Mouse (Mus musculus) liver, embryonic 13.5 days (tissue): ENCODE data around the gene Cd96. TPM values are rescaled to one million over a fixed set of nuclear protein-coding genes. Genes with fewer than 3 reads are reported as not detected.
"Not testable (repeated sequence)": the region's sequence is repeated elsewhere in the genome, so short reads cannot be mapped to it uniquely, and the experiment has no call there.

Experiments used
- ATAC-seq: fragments of 200-750 bp; cut with Nextera tagmentation; 2 replicates; pipeline ENCODE4 v1.8.0; 2017; ENCODE audit warnings: low read depth, mild to moderate bottlenecking, moderate number of reproducible peaks, moderate library complexity
- DNase-seq: peaks from one replicate; pipeline ENCODE4 v3.0.0; 2022
- H3K27ac ChIP-seq: fragments of 300-500 bp; sonication (generic); 2 replicates; pipeline ENCODE4 v1.5.1; 2015; ENCODE audit warnings: moderate library complexity, mild to moderate bottlenecking, inconsistent platforms
- H3K27me3 ChIP-seq: fragments of 300-500 bp; sonication (generic); 2 replicates; pipeline ENCODE4 v1.6.1; 2015; ENCODE audit warnings: mild to moderate bottlenecking, inconsistent platforms
- H3K36me3 ChIP-seq: fragments of 300-500 bp; sonication (generic); 2 replicates; pipeline ENCODE4 v1.6.1; 2015; ENCODE audit warnings: mild to moderate bottlenecking, inconsistent platforms
- H3K4me1 ChIP-seq: fragments of 300-500 bp; sonication (generic); replicated peaks from 2 replicates; pipeline ENCODE4 v1.6.1; 2015; ENCODE audit warnings: inconsistent platforms
- H3K4me2 ChIP-seq: fragments of 300-500 bp; sonication (generic); 2 replicates; pipeline ENCODE4 v1.6.1; 2015; ENCODE audit warnings: inconsistent platforms, mild to moderate bottlenecking, moderate library complexity
- H3K4me3 ChIP-seq: fragments of 300-500 bp; sonication (generic); replicated peaks from 2 replicates; pipeline ENCODE4 v1.5.1; 2015; ENCODE audit warnings: mild to moderate bottlenecking, inconsistent platforms
- H3K9ac ChIP-seq: fragments of 300-500 bp; sonication (generic); 2 replicates; pipeline ENCODE4 v1.6.1; 2015; ENCODE audit warnings: mild to moderate bottlenecking, inconsistent platforms
- H3K9me3 ChIP-seq: fragments of 300-500 bp; sonication (generic); replicated peaks from 2 replicates; pipeline ENCODE4 v1.6.1; 2016; ENCODE audit warnings: inconsistent platforms
- WGBS: fragments of 180-500 bp; shearing (Covaris S2); methylation state at CpG from one replicate; pipeline ENCODE4 v1.1.7; 2015; ENCODE audit not compliant: insufficient replicate concordance; 5-methylcytosine and 5-hydroxymethylcytosine counted together
- polyA plus RNA-seq: library from polyadenylated mRNA; unstranded; fragments of >200 nt; fragmentation: Nextera tagmentation; extraction: Ambion mirVana; gene quantifications from 2 replicates; pipeline ENCODE4 v1.2.1, GENCODE M21; 2015

The Cd96 gene
- polyA plus RNA-seq, result 0.08 TPM in 1 of 2 replicates, not detected in the other

DNA sequence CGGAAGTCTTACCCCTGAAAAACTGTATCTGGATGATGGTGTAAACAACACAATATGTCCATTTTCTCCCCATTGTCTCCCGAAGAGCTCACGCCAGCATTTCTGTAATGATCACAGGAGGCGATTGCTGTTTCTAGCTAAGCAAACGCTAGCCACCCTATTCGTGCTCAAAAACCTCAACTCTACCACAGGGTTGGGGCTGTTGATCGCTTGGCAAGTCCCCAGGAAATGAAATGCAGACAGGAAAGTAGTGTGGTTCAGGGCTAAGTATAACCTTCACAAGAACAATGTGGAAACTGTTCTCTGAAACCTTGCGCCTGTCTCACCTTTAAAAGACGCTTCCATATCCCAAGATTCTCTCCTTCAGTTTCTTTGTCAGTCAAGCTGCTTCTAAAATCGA is at the start of gene Cd96:
Gene Cd96 (minus strand): TSS at position 232 of the 400 bp plus-strand sequence.
- Histone ChIP-seq H3K9ac (no peak within 1 kb of the TSS), H3K27me3 (no peaks in the 10 kb centered on the region), H3K36me3 (no peaks in the 10 kb centered on the region), H3K4me1 (no peaks in the 10 kb centered on the region), H3K4me3 (no peak within 1 kb of the TSS), H3K27ac (no peak within 1 kb of the TSS), H3K9me3 (no peaks in the 10 kb centered on the region), H3K4me2 (no peak within 1 kb of the TSS)
- ATAC-seq, result no peak
- no peak for DNase-seq
- 21% methylated on average over 10 of the region's 10 CpGs for WGBS

DNA sequence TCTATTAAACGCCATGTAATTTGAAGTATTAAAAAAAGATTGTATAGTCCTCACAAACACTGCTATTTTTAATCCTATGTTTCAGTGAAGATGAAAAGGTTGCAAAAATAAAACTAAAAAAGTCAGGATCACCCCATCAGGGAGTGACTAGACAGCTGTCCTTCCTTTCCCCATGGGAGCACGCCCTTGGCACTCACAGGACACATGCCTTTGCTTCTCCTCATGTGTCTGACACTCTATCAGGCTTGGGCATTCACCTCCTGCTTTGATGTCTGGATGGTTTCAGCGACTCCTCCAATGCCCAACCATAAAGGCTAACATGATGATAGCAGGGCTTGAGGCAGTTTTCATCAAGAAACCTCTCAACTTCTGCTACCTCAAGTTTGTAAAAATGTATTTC is 46.9 kb upstream of the Cd96 start:
- no peak overlapping the region for H3K4me3 ChIP-seq
- 48% methylated on average over 3 of the region's 3 CpGs for WGBS

DNA sequence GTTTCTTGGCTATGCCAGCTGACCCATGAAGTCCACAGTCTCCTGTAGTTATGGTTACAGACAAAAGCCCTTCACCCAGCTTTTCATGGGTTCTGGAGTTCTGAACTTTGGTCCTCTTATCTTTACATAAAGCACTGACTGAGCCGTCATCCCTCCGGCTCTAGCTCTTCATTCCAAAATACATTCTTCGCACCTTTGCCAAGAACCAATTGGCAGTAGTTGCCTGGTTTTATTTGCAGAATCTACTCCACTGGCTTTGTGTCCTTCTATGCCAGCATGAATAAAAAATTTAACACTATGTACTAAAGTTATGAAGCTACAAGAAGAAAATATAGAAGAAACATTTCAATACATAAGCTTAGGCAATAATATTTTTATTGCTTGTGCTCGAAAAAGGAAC is 45.3 kb upstream of the Cd96 start:
- no peak overlapping the region for H3K9ac ChIP-seq
- H3K36me3 ChIP-seq, result no peaks in the 10 kb centered on the region
- no peaks in the 10 kb centered on the region for H3K4me1 ChIP-seq
- 60% methylated on average over 4 of the region's 4 CpGs for WGBS
- ATAC-seq (no peak), DNase-seq (no peak)
- no peaks in the 10 kb centered on the region for H3K27me3 ChIP-seq
- H3K4me3 ChIP-seq, result no peak overlapping the region
- no peak overlapping the region for H3K4me2 ChIP-seq
- no peaks in the 10 kb centered on the region for H3K9me3 ChIP-seq
- H3K27ac ChIP-seq, result no peak overlapping the region

More for the DNA sequence above, 46.9 kb upstream of the Cd96 start:
- Histone ChIP-seq H3K4me1 (no peaks in the 10 kb centered on the region), H3K27me3 (no peaks in the 10 kb centered on the region), H3K4me2 (no peak overlapping the region), H3K9me3 (no peaks in the 10 kb centered on the region), H3K27ac (no peak overlapping the region), H3K36me3 (no peaks in the 10 kb centered on the region), H3K9ac (no peak overlapping the region)
- DNase-seq (no peak), ATAC-seq (no peak)

DNA sequence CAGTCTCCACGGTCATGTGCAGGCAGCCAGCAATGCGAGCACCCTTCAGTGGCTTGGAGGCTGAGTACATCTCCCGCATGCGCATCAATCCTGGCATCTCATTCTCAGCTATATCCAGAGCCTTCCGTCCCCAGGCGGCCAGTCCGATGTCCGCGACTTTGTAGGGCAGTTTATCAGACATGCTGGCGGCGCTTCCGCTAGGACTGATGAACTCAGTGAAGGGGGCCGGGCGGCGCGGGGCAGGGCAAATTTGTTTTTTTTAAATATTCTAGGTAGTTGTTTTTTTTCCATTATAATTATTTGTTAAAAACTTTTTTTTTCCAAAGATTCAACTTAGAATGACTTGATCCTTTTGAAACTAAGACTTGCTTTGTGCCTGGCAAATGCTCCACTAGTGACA is 34.8 kb upstream of the Cd96 start, which contains the start of gene Gm4737:
Gene Gm4737 (minus strand): TSS at position 246 of the 400 bp plus-strand sequence.
- not testable (repeated sequence) for ATAC-seq, H3K4me2 ChIP-seq, H3K27ac ChIP-seq, H3K27me3 ChIP-seq, H3K4me3 ChIP-seq, H3K4me1 ChIP-seq, H3K9me3 ChIP-seq, H3K36me3 ChIP-seq, DNase-seq, H3K9ac ChIP-seq
- 76% methylated on average over 11 of the region's 16 CpGs for WGBS

DNA sequence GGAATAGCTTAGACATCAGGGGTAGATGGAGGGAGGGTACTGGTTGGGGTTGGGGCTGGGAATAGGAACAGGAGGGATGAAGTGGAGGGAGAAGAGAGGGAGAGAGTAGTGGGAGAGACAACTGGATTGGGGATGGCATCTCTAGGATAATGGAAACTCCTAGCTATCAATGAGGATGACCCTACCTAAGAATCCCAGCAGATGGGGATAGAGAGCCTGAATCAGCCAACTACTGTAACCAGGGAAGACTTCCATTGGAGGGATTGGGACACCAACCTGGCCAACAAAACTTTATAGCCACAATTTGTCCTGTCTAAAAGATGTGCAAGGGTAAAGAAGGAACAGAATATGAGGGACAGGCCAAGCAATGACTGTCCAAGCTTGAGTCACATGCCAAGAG is 31.1 kb upstream of the Cd96 start:
- Histone ChIP-seq H3K27me3 (no peaks in the 10 kb centered on the region), H3K9ac (no peak overlapping the region), H3K4me3 (no peak overlapping the region), H3K9me3 (no peaks in the 10 kb centered on the region), H3K36me3 (no peaks in the 10 kb centered on the region), H3K4me2 (no peak overlapping the region), H3K27ac (no peak overlapping the region), H3K4me1 (no peaks in the 10 kb centered on the region)
- ATAC-seq (no peak), DNase-seq (no peak)

DNA sequence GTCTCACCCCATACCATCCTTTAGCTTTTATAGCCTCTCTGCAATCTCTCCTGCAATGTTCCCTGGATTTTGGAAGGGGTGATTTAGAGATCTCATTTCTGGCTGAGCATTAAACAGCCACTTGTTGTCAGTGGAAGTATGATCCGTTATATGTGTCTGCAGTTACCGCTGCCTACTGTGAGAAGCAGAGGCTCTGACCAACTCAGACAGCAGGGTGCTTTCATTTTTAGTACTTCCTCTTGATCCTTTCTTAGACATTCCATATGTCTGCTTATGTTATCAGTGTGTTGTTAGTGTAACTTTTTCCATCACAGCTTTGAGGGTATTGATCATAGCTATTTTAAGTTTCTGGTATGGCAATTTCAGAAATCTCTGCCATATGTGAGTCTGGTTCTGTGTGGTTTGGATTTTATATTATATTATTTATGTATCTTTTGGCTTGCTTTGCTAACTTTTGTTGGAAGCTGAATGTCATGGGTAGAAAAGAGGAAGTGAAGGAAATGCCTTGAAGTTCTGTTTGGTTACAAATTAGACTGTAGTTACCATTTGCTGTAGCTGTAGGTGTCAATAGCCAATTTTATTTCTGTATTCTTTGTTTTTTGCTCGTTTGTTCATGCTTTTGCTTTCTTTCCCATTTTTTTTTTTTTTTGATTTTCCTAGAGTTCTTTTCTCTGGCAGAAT is 28.8 kb upstream of the Cd96 start:
- no peak overlapping the region for H3K9ac ChIP-seq
- H3K4me3 ChIP-seq, result no peak overlapping the region
- H3K27ac ChIP-seq, result no peak overlapping the region
- DNase-seq (no peak), ATAC-seq (no peak)
- 31% methylated on average over 3 of the region's 3 CpGs for WGBS
- H3K36me3 ChIP-seq, result no peaks in the 10 kb centered on the region
- H3K4me2 ChIP-seq, result no peak overlapping the region
- no peaks in the 10 kb centered on the region for H3K4me1 ChIP-seq
- no peaks in the 10 kb centered on the region for H3K9me3 ChIP-seq
- H3K27me3 ChIP-seq, result no peaks in the 10 kb centered on the region

DNA sequence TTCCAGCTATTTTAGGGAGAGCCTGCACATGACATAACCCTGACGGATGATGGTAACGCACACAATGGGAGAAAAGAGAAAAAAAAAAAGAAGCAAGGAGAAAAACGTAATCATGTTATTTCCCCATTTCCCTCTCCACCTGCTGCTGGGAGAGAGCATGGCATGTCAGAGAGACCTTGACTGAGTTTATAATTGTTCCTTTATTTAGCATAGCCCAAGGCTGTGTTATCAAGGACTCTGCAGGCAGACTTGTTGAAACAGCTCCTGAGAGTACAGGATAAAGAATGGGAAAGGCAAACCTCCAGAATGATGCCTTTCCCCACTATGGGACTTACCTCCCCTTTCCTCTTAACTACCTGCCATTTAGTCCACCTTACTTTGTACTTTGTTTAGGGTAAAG is 26.9 kb upstream of the Cd96 start:
- DNase-seq (no peak), ATAC-seq (no peak)
- H3K9ac ChIP-seq, result no peak overlapping the region
- H3K4me1 ChIP-seq, result no peaks in the 10 kb centered on the region
- 59% methylated on average over 3 of the region's 3 CpGs for WGBS
- H3K27ac ChIP-seq, result no peak overlapping the region
- no peaks in the 10 kb centered on the region for H3K27me3 ChIP-seq
- H3K4me3 ChIP-seq, result no peak overlapping the region
- H3K9me3 ChIP-seq, result no peaks in the 10 kb centered on the region
- no peak overlapping the region for H3K4me2 ChIP-seq
- H3K36me3 ChIP-seq, result no peaks in the 10 kb centered on the region

DNA sequence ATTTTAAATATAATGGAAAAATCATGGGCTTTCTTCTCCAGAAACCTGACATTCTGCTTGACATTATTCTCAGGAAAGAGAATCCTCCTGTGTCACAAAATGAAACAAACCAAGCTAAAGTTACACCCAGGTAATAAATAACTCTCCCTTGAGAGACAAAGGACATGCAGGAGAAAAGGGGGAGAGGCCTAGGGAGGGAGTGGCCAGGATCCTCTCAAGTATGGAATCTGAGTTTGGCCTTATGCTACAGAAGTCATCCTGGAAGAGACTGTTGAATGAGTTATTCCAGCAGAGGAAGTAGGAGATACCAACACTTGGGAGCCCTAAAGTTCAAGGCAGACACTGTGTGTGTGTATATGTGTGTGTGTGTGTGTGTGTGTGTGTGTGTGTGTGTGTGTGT is 2.2 kb upstream of the Cd96 start:
- Histone ChIP-seq H3K9me3 (no peaks in the 10 kb centered on the region), H3K4me1 (no peaks in the 10 kb centered on the region), H3K36me3 (no peaks in the 10 kb centered on the region), H3K9ac (no peak overlapping the region), H3K27me3 (no peaks in the 10 kb centered on the region), H3K4me2 (no peak overlapping the region), H3K4me3 (no peak overlapping the region), H3K27ac (no peak overlapping the region)
- DNase-seq, result no peak
- no peak for ATAC-seq

DNA sequence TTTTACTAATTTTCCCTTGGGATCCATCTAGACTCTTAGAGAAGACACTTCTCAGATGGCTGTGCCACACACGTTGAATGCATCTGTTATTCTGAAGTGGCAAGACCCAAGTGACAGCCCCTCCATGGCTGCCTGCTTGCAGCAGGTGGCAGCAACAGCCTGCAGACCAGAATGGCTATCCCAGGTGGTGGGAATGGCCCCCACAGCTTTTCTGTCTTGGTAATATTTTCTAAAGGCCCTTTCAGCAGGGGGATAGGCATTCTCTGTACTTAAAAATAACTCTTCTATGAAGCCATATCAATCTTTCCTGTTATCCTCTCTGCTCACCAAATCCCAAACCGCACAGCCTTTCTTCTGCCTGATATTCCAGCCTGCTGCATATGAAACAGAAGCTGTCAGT is 1.4 kb upstream of the Cd96 start:
- H3K36me3 ChIP-seq, result no peaks in the 10 kb centered on the region
- 47% methylated on average over 2 of the region's 2 CpGs for WGBS
- H3K27ac ChIP-seq, result no peak overlapping the region
- H3K4me2 ChIP-seq, result no peak overlapping the region
- DNase-seq (no peak), ATAC-seq (no peak)
- H3K9me3 ChIP-seq, result no peaks in the 10 kb centered on the region
- no peak overlapping the region for H3K4me3 ChIP-seq
- H3K27me3 ChIP-seq, result no peaks in the 10 kb centered on the region
- H3K9ac ChIP-seq, result no peak overlapping the region
- H3K4me1 ChIP-seq, result no peaks in the 10 kb centered on the region

DNA sequence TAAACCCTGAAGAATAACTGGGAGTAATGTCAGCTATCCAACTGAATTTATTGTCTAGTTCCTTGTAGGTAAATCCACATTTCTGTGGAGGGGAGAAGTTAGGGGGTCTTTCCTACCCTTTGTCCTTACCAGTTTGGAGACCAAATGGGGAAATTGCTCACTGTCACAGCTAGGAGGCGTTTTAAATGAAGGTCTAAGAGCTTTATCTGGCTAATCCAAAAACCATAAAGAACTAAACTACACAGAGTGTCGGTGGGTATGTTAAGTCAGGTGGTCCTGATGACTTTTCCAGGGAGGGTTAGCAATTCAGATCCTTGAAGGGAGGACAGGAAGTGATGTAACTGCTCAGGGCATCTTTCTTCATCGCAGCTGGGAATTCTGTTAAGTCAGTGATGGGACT is 556 bp upstream of the Cd96 start:
- Histone ChIP-seq H3K4me3 (no peak overlapping the region), H3K4me2 (no peak overlapping the region), H3K36me3 (no peaks in the 10 kb centered on the region), H3K27me3 (no peaks in the 10 kb centered on the region), H3K4me1 (no peaks in the 10 kb centered on the region), H3K9ac (no peak overlapping the region), H3K27ac (no peak overlapping the region), H3K9me3 (no peaks in the 10 kb centered on the region)
- DNase-seq, result no peak
- WGBS, result 28% methylated on average over 3 of the region's 3 CpGs
- ATAC-seq, result no peak

DNA sequence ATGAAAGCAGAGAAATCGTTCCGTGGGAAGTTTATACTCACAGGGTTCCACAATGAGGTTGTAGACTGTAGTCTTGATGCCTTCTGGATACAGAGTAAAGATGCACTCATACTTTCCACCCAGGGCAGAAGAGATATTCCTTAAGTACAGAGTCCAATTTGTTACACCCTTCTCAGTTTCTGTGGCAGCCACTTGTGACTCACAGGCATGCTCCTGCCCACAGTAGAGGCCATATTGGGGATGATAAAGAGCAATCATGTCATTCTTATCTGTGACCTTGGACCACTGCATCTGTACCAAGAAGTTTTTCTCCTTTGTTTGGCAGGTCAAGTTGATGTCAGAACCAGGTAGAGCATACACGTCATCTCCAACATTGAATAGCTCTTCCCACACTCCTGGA is 2.4 kb downstream of the Cd96 start:
- Histone ChIP-seq H3K27me3 (no peaks in the 10 kb centered on the region), H3K9ac (no peak overlapping the region), H3K36me3 (no peaks in the 10 kb centered on the region), H3K4me1 (no peaks in the 10 kb centered on the region), H3K4me2 (no peak overlapping the region), H3K9me3 (no peaks in the 10 kb centered on the region), H3K4me3 (no peak overlapping the region), H3K27ac (no peak overlapping the region)
- WGBS, result 67% methylated on average over 3 of the region's 3 CpGs
- DNase-seq (no peak), ATAC-seq (no peak)

DNA sequence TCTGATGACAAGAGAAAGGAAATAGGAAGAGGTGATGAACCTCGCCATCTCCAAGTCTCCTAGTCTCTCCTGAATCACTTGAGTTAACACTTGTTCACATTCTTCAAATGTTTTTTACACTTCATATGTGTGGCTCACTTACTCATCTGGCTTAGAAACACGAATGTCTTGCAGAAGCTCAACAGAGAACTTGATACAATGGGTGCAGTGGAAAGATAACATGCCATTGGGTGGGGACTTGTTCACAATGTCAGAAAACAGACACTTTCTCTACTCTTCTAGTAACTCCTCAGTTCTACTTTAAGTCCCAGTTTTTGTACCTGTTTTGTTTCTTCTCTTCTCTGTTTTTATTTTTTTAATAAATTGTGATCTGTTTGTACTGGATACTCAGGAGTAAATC is 5.3 kb downstream of the Cd96 start:
- no peak overlapping the region for H3K27ac ChIP-seq
- H3K4me3 ChIP-seq, result no peak overlapping the region
- DNase-seq (no peak), ATAC-seq (no peak)
- no peaks in the 10 kb centered on the region for H3K9me3 ChIP-seq
- no peaks in the 10 kb centered on the region for H3K36me3 ChIP-seq
- H3K4me2 ChIP-seq, result no peak overlapping the region
- H3K27me3 ChIP-seq, result no peaks in the 10 kb centered on the region
- 32% methylated on average over 2 of the region's 2 CpGs for WGBS
- H3K4me1 ChIP-seq, result no peaks in the 10 kb centered on the region
- H3K9ac ChIP-seq, result no peak overlapping the region
